In genomic region chr2:58748296-58748695, GRCm38 (mm10) we compare ENCODE assay signal across 19 mouse cellular contexts.
"Had no signal": no experiment of that assay in that cellular context is flagged by ENCODE, and none has a peak within 500 bp of the region (broad histone marks: within the 10 kb centered on the region; RNA-seq: fewer than 3 reads in every experiment).

No protein-coding gene starts in this region.

- H3K27me3 ChIP-seq: hindbrain, embryonic 15.5 days; liver, embryonic 13.5 days had no signal

- H3K4me3 ChIP-seq: hindbrain, embryonic 15.5 days; layer of hippocampus, adult 2 months; limb, embryonic 10.5 days; limb, embryonic 13.5 days; liver, embryonic 13.5 days had no signal

- ATAC-seq: intestine, postnatal 0 days had no signal

- DNase-seq: layer of hippocampus, adult 9-11 months; liver, embryonic 13.5 days; lung, adult 2 months; lung, postnatal 14 days; lung, postnatal 4 days; midbrain, embryonic 14.5 days; right cerebral cortex, adult 18-20 months; right cerebral cortex, postnatal 14 days; right cerebral cortex, postnatal 4 days; thymus, adult 2 months; thymus, postnatal 14 days; thymus, postnatal 4 days had no signal

- H3K27ac ChIP-seq: hindbrain, embryonic 15.5 days; layer of hippocampus, adult 2 months; limb, embryonic 10.5 days; limb, embryonic 13.5 days; liver, embryonic 13.5 days; stomach, postnatal 0 days had no signal

- H3K9me3 ChIP-seq: hindbrain, embryonic 15.5 days; limb, embryonic 10.5 days; liver, embryonic 13.5 days had no signal

- H3K4me2 ChIP-seq: hindbrain, embryonic 15.5 days; limb, embryonic 13.5 days; liver, embryonic 13.5 days; midbrain, embryonic 11.5 days had no signal

- H3K4me1 ChIP-seq: hindbrain, embryonic 15.5 days; limb, embryonic 10.5 days; liver, embryonic 13.5 days had no signal

- H3K36me3 ChIP-seq: hindbrain, embryonic 15.5 days; limb, embryonic 10.5 days; limb, embryonic 13.5 days; liver, embryonic 13.5 days had no signal

- H3K9ac ChIP-seq: hindbrain, embryonic 15.5 days; limb, embryonic 13.5 days; liver, embryonic 13.5 days had no signal
